Mouse (Mus musculus) myocyte (in vitro differentiated cells): ENCODE measurements around the gene Tmem116. TPM values are rescaled to one million over a fixed set of nuclear protein-coding genes. Genes with fewer than 3 reads are reported as not detected.

Experiments
- H3K27me3 ChIP-seq: one replicate; pipeline ENCODE4 v1.6.1; 2011; ENCODE audit not compliant: control insufficient read depth, insufficient read depth, insufficient read length
- H3K36me3 ChIP-seq: one replicate; pipeline ENCODE4 v1.6.1; 2011; ENCODE audit not compliant: control insufficient read depth, insufficient read depth
- H3K4me2 ChIP-seq: one replicate; pipeline ENCODE4 v1.6.1; 2011; ENCODE audit warnings: low read depth, control low read depth
- H3K4me3 ChIP-seq: one replicate; pipeline ENCODE4 v1.5.1; 2011; ENCODE audit warnings: mild to moderate bottlenecking, control low read depth, moderate library complexity
- H3K79me2 ChIP-seq: one replicate; pipeline ENCODE4 v1.6.1; 2011; ENCODE audit not compliant: control insufficient read depth, insufficient read depth
- H3ac ChIP-seq: one replicate; pipeline ENCODE4 v1.6.1; 2011; ENCODE audit not compliant: control insufficient read depth, insufficient read length
- CEBPB ChIP-seq: IDR thresholded peaks from 2 replicates; pipeline ENCODE4 v1.6.1; 2011; ENCODE audit warnings: mild to moderate bottlenecking, moderate library complexity; ENCODE audit not compliant: poor library complexity, insufficient read depth, severe bottlenecking
- E2F4 ChIP-seq: IDR thresholded peaks from one replicate; pipeline ENCODE4 v1.6.1; 2011; ENCODE audit warnings: mild to moderate bottlenecking, control low read depth, moderate library complexity; ENCODE audit not compliant: insufficient read depth
- MAX ChIP-seq: IDR thresholded peaks from one replicate; pipeline ENCODE4 v1.6.1; 2011; ENCODE audit warnings: low read depth, mild to moderate bottlenecking, control low read depth
- MYOD1 ChIP-seq, 3 experiments: IDR thresholded peaks; one replicate each; pipeline ENCODE4 v1.6.1; 2011; ENCODE audit warnings: control low read depth in 2 of 3, low read depth in 2 of 3, mild to moderate bottlenecking in 2 of 3, moderate library complexity in 1 of 3; ENCODE audit not compliant: insufficient read length in 2 of 3, control insufficient read depth in 1 of 3
- MYOG ChIP-seq, 3 experiments: IDR thresholded peaks; one replicate each; pipeline ENCODE4 v1.6.1; 2011; ENCODE audit warnings: control low read depth in 2 of 3, low read depth in 2 of 3, mild to moderate bottlenecking in 2 of 3; ENCODE audit not compliant: insufficient read length in 2 of 3, control insufficient read depth in 1 of 3, insufficient read depth in 1 of 3
- POLR2A ChIP-seq: IDR thresholded peaks from one replicate; pipeline ENCODE4 v1.6.1; 2011; ENCODE audit warnings: low read depth, mild to moderate bottlenecking, control low read depth, moderate library complexity; ENCODE audit not compliant: insufficient read length
- POLR2AphosphoS2 ChIP-seq: IDR thresholded peaks from one replicate; pipeline ENCODE4 v1.6.1; 2011; ENCODE audit warnings: low read depth, control low read depth; ENCODE audit not compliant: insufficient read length
- REST ChIP-seq: IDR thresholded peaks from one replicate; pipeline ENCODE4 v1.6.1; 2011; ENCODE audit warnings: mild to moderate bottlenecking, control low read depth, moderate library complexity; ENCODE audit not compliant: insufficient read depth, insufficient read length
- SRF ChIP-seq: IDR thresholded peaks from one replicate; pipeline ENCODE4 v1.6.1; 2011; ENCODE audit warnings: low read depth; ENCODE audit not compliant: control insufficient read depth, insufficient read length
- TCF12 ChIP-seq: IDR thresholded peaks from one replicate; pipeline ENCODE4 v1.6.1; 2011; ENCODE audit warnings: mild to moderate bottlenecking, control low read depth; ENCODE audit not compliant: poor library complexity, insufficient read depth, severe bottlenecking
- TCF3 ChIP-seq: IDR thresholded peaks from one replicate; pipeline ENCODE4 v1.6.1; 2011; ENCODE audit warnings: low read depth, control low read depth; ENCODE audit not compliant: insufficient read length
- USF1 ChIP-seq: IDR thresholded peaks from one replicate; pipeline ENCODE4 v1.6.1; 2011; ENCODE audit warnings: low read depth, mild to moderate bottlenecking, control low read depth, moderate library complexity
- polyA plus RNA-seq: library from polyadenylated mRNA; unstranded; fragments of >200 nt; fragmentation: generic; extraction: Trizol; gene quantifications from one replicate; pipeline ENCODE4 v1.2.1, GENCODE M21; 2012; ENCODE audit warnings: missing spikeins

Tmem116 gene
- polyA plus RNA-seq, 1 experiment, result 3.3 TPM

GRCm38 (mm10) chr5:121535116-121535515, 83.4 kb downstream of the Tmem116 start:
- Histone ChIP-seq H3K4me3 (no peak overlapping the region), H3K79me2 (peaks cover 28% of the 10 kb centered on the region), H3K4me2 (no peak overlapping the region), H3ac (no peak overlapping the region), H3K27me3 (no peaks in the 10 kb centered on the region), H3K36me3 (peaks cover 23% of the 10 kb centered on the region)
- TF ChIP-seq TCF3 (no peak), POLR2A (no peak), POLR2AphosphoS2 (no peak), E2F4 (no peak), MYOG (IDR thresholded peaks at IDR 0.05; ENCODE audit: control insufficient read depth in 1 of 3, insufficient read depth in 1 of 3, insufficient read length in 2 of 3, low read depth in 2 of 3) (no peak), CEBPB (no peak), REST (no peak)

- Histone ChIP-seq H3K79me2 (peaks cover 47% of the 10 kb centered on the region), H3K27me3 (no peaks in the 10 kb centered on the region), H3K36me3 (peaks cover 12% of the 10 kb centered on the region), H3K4me3 (no peak overlapping the region), H3ac (no peak overlapping the region), H3K4me2 (no peak overlapping the region)
- TF ChIP-seq MAX (no peak), TCF12 (no peak), CEBPB (no peak), SRF (no peak), POLR2AphosphoS2 (no peak), REST (no peak), MYOD1 (IDR thresholded peaks at IDR 0.05; ENCODE audit: control insufficient read depth in 1 of 3, insufficient read length in 2 of 3, low read depth in 2 of 3) (no peak)
Observed at GRCm38 (mm10) chr5:121536921-121537555, 85.3 kb downstream of the Tmem116 start.

- Histone ChIP-seq H3K4me3 (no peak overlapping the region), H3ac (no peak overlapping the region), H3K36me3 (peaks cover 12% of the 10 kb centered on the region), H3K79me2 (peaks cover 53% of the 10 kb centered on the region), H3K27me3 (no peaks in the 10 kb centered on the region), H3K4me2 (no peak overlapping the region)
- TF ChIP-seq SRF (no peak), REST (no peak), TCF3 (no peak), TCF12 (no peak), POLR2A (no peak), CEBPB (no peak), MYOG (IDR thresholded peaks at IDR 0.05; ENCODE audit: control insufficient read depth in 1 of 3, insufficient read depth in 1 of 3, insufficient read length in 2 of 3, low read depth in 2 of 3) (no peak), MAX (no peak), USF1 (no peak), E2F4 (no peak), MYOD1 (IDR thresholded peaks at IDR 0.05; ENCODE audit: control insufficient read depth in 1 of 3, insufficient read length in 2 of 3, low read depth in 2 of 3) (no peak), POLR2AphosphoS2 (no peak)
Observed at GRCm38 (mm10) chr5:121537588-121537987, 85.9 kb downstream of the Tmem116 start.

GRCm38 (mm10) chr5:121540066-121540465, 88.4 kb downstream of the Tmem116 start:
- H3K4me3 ChIP-seq, result no peak overlapping the region
- no peak for TF ChIP-seq POLR2AphosphoS2
- TF ChIP-seq MYOG (IDR thresholded peaks at IDR 0.05; ENCODE audit: control insufficient read depth in 1 of 3, insufficient read depth in 1 of 3, insufficient read length in 2 of 3, low read depth in 2 of 3), result no peak
- TF ChIP-seq USF1, result no peak
- no peak for TF ChIP-seq E2F4
- no peak for TF ChIP-seq TCF12
- no peak for TF ChIP-seq CEBPB
- no peak for TF ChIP-seq MAX
- TF ChIP-seq POLR2A, result no peak
- TF ChIP-seq REST, result no peak
- no peak for TF ChIP-seq SRF
- TF ChIP-seq TCF3, result no peak
- no peak for TF ChIP-seq MYOD1 (IDR thresholded peaks at IDR 0.05; ENCODE audit: control insufficient read depth in 1 of 3, insufficient read length in 2 of 3, low read depth in 2 of 3)
- peaks cover 6% of the 10 kb centered on the region for H3K36me3 ChIP-seq
- H3ac ChIP-seq, result no peak overlapping the region
- H3K4me2 ChIP-seq, result no peak overlapping the region
- H3K79me2 ChIP-seq, result peaks cover 78% of the 10 kb centered on the region
- H3K27me3 ChIP-seq, result no peaks in the 10 kb centered on the region

- peaks cover 78% of the 10 kb centered on the region for H3K79me2 ChIP-seq
- H3K27me3 ChIP-seq, result no peaks in the 10 kb centered on the region
- TF ChIP-seq POLR2A (no peak), POLR2AphosphoS2 (no peak), MYOG (IDR thresholded peaks at IDR 0.05; ENCODE audit: control insufficient read depth in 1 of 3, insufficient read depth in 1 of 3, insufficient read length in 2 of 3, low read depth in 2 of 3) (no peak), TCF12 (no peak), E2F4 (no peak), MYOD1 (IDR thresholded peaks at IDR 0.05; ENCODE audit: control insufficient read depth in 1 of 3, insufficient read length in 2 of 3, low read depth in 2 of 3) (no peak), TCF3 (no peak), SRF (no peak), CEBPB (no peak), USF1 (no peak), REST (no peak), MAX (no peak)
- H3ac ChIP-seq, result no peak overlapping the region
- H3K36me3 ChIP-seq, result no peaks in the 10 kb centered on the region
- H3K4me2 ChIP-seq, result no peak overlapping the region
- H3K4me3 ChIP-seq, result no peak overlapping the region
Observed at GRCm38 (mm10) chr5:121541235-121541634, 89.5 kb downstream of the Tmem116 start.
